Mouse (Mus musculus) ES-Bruce4 (cell line): ENCODE results near the gene Fgf14.

Experiments used
- CTCF ChIP-seq: IDR thresholded peaks from one replicate; pipeline ENCODE4 v1.8.1; 2011; ENCODE audit warnings: low read depth, low read length
- EP300 ChIP-seq: IDR thresholded peaks from 2 replicates; pipeline ENCODE4 v1.6.1; 2011; ENCODE audit warnings: low read depth, low read length; ENCODE audit not compliant: insufficient read depth
- POLR2A ChIP-seq: IDR thresholded peaks from one replicate; pipeline ENCODE4 v1.8.1; 2011; ENCODE audit warnings: low read length; ENCODE audit not compliant: insufficient read depth

DNA sequence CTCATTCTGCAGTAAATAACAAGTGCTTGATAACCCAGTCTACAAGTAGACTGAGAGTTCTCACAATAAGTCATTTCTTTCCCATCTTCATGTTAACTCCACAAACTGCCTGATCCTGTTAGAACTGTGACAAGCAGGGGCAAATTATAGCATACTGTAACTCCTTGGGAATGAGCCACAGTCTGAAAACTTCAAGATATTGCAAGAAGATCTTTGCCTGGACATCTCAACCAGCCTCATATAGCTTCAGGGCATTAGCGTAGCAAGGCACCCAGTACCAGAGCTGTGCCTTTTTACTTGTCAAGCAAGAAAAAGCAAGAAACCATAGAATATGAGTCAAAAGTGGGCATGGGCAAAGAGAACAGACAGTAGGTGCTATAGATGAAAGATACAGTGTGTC lies 188.0 kb downstream of the Fgf14 start:
- TF ChIP-seq EP300 (no peak), CTCF (no peak), POLR2A (no peak)
